In the genomic region with DNA sequence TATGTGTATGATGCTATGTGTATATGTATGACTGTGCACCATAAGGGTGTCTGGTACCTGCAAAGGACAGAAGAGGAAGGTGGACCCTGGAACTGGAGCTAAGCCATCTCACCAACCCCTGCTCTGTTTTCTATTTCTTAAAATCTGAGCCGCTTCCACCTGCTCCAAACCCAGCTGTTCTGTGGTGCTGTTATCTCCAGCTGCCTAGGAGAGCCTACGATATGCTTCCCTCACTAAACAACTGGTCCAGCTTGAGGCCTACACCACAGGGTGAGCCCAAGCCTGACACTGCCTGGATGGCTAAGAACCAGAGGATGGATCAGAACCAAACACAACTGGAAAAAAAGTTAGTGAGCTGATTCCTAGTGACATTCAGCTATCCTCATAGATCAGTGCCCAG, we compare ENCODE assay signal across 38 mouse cellular contexts. TPM values are rescaled to one million over a fixed set of nuclear protein-coding genes. Genes with fewer than 3 reads are reported as not detected.
"Had no signal": no experiment of that assay in that cellular context is flagged by ENCODE, and none has a peak within 500 bp of the region (broad histone marks: within the 10 kb centered on the region; RNA-seq: fewer than 3 reads in every experiment).

No protein-coding gene starts in this region.

- H3K9me3 ChIP-seq: hindbrain, embryonic 10.5 days; hindbrain, embryonic 12.5 days; intestine, embryonic 15.5 days; limb, embryonic 10.5 days; limb, embryonic 12.5 days; liver, embryonic 13.5 days had no signal

- H3K27ac ChIP-seq: heart, adult 2 months; hindbrain, embryonic 10.5 days; hindbrain, embryonic 12.5 days; hindbrain, embryonic 14.5 days; intestine, embryonic 15.5 days; layer of hippocampus, adult 2 months; left cerebral cortex, adult 2 months; limb, embryonic 10.5 days; limb, embryonic 12.5 days; liver, embryonic 13.5 days had no signal

- H3K4me2 ChIP-seq: heart, embryonic 11.5 days; hindbrain, embryonic 12.5 days; hindbrain, embryonic 14.5 days; intestine, embryonic 15.5 days; limb, embryonic 12.5 days; liver, embryonic 11.5 days; liver, embryonic 13.5 days had no signal

- DNase-seq: gastrocnemius, postnatal 25 days; heart, adult 2 months; heart, postnatal 10 days; heart, postnatal 4 days; kidney, adult 18-20 months; kidney, adult 8-10 months; kidney, postnatal 10 days; kidney, postnatal 25 days; kidney, postnatal 4 days; liver; liver, embryonic 13.5 days had no signal

- H3K4me1 ChIP-seq: hindbrain, embryonic 10.5 days; hindbrain, embryonic 12.5 days; limb, embryonic 10.5 days; limb, embryonic 12.5 days had no signal

- H3K4me3 ChIP-seq: heart, adult 2 months; hindbrain, embryonic 10.5 days; hindbrain, embryonic 12.5 days; intestine, embryonic 15.5 days; layer of hippocampus, adult 2 months; left cerebral cortex, adult 2 months; limb, embryonic 10.5 days; limb, embryonic 12.5 days; liver, embryonic 13.5 days had no signal

- ATAC-seq: hindbrain, embryonic 16.5 days; inflammation-experienced regulatory T-cells, adult 6 months; intestine, embryonic 15.5 days; intestine, postnatal 0 days had no signal

- H3K9ac ChIP-seq: hindbrain, embryonic 12.5 days; hindbrain, embryonic 14.5 days; intestine, embryonic 15.5 days; limb, embryonic 12.5 days; liver, embryonic 13.5 days had no signal

- H3K27me3 ChIP-seq: hindbrain, embryonic 12.5 days; intestine, embryonic 15.5 days; limb, embryonic 12.5 days; liver, embryonic 13.5 days had no signal

RNA-seq across cellular contexts. Expression of gene Wnt10b, which starts 23.8 kb away (rescaled TPM):
- polyA plus RNA-seq: heart, embryonic 11.5 days; heart, embryonic 14.5 days; hindbrain, embryonic 14.5 days; intestine, embryonic 15.5 days; intestine, postnatal 0 days; kidney, embryonic 14.5 days; liver, embryonic 11.5 days; liver, embryonic 13.5 days had no signal

RNA-seq across cellular contexts. Expression of gene Wnt1, which starts 35.5 kb away (rescaled TPM):
- total RNA-seq: gastrocnemius, adult 18-20 months; gastrocnemius, adult 8-10 months; gastrocnemius, postnatal 25 days; granulocyte monocyte progenitor cell, adult 5-6 weeks; heart, adult 2 months; heart, postnatal 10 days; heart, postnatal 25 days; heart, postnatal 4 days; layer of hippocampus, adult 2 months; layer of hippocampus, postnatal 10 days; layer of hippocampus, postnatal 25 days; left cerebral cortex, postnatal 14 days; left cerebral cortex, postnatal 36 days had no signal
- polyA plus RNA-seq: heart, adult 2 months; heart, embryonic 11.5 days; heart, embryonic 14.5 days; heart, embryonic 16.5 days; intestine, embryonic 15.5 days; intestine, postnatal 0 days; kidney, embryonic 14.5 days; kidney, embryonic 16.5 days; limb, embryonic 10.5 days; limb, embryonic 12.5 days; limb, embryonic 14.5 days; liver, embryonic 11.5 days; liver, embryonic 13.5 days had no signal

RNA-seq across cellular contexts. Expression of gene Ccdc65, which starts 46.1 kb away (rescaled TPM):
- total RNA-seq: gastrocnemius, adult 18-20 months; gastrocnemius, adult 8-10 months; gastrocnemius, postnatal 25 days; gastrocnemius, postnatal 4 days; granulocyte monocyte progenitor cell, adult 5-6 weeks had no signal
- polyA plus RNA-seq: inflammation-experienced regulatory T-cells, adult 6 months; liver, embryonic 13.5 days had no signal
